Mouse (Mus musculus): ENCODE data around the gene Bloc1s4. TPM values are rescaled to one million over a fixed set of nuclear protein-coding genes. Genes with fewer than 3 reads are reported as not detected.

Gene Bloc1s4
- polyA plus RNA-seq, 1 experiment from 2014 or later = 26.1 TPM

GRCm38 (mm10) chr5:36776021-36776575, 27.6 kb upstream of the Bloc1s4 start:
- no peak overlapping the region for H3K27ac ChIP-seq
- H3K4me1 ChIP-seq (replicated peaks; ENCODE audit: control insufficient read depth, insufficient read depth, low read length) = no peaks in the 10 kb centered on the region
- no peak overlapping the region for H3K4me3 ChIP-seq (replicated peaks; ENCODE audit: low read length)
- no peak overlapping the region for H3K9ac ChIP-seq
- no peaks in the 10 kb centered on the region for H3K36me3 ChIP-seq (replicated peaks; ENCODE audit: control insufficient read depth, insufficient read depth)
- DNase-seq (ENCODE audit: low spot score) (no peak), ATAC-seq (ENCODE audit: low FRiP score) (no peak)
- WGBS = 32% methylated on average over 9 of the region's 9 CpGs
- H3K4me2 ChIP-seq (replicated peaks) = no peak overlapping the region
- 0 out of 2 replicates have a peak, but pooled peaks cover 4% of the 10 kb centered on the region for H3K9me3 ChIP-seq (ENCODE audit: control insufficient read depth, low read length)
- no peaks in the 10 kb centered on the region for H3K27me3 ChIP-seq (ENCODE audit: control insufficient read depth, insufficient read depth, low read length)

GRCm38 (mm10) chr5:36775317-36775716, 26.9 kb upstream of the Bloc1s4 start:
- DNase-seq (ENCODE audit: low spot score) = no peak
- 87% methylated on average over 2 of the region's 2 CpGs for WGBS
- no peaks in the 10 kb centered on the region for H3K4me1 ChIP-seq (replicated peaks; ENCODE audit: control insufficient read depth, insufficient read depth, low read length)
- no peak overlapping the region for H3K4me2 ChIP-seq (replicated peaks)
- no peaks in the 10 kb centered on the region for H3K27me3 ChIP-seq (ENCODE audit: control insufficient read depth, insufficient read depth, low read length)
- H3K9ac ChIP-seq = no peak overlapping the region
- H3K9me3 ChIP-seq (ENCODE audit: control insufficient read depth, low read length) = 0 out of 2 replicates have a peak, but pooled peaks cover under 1% of the 10 kb centered on the region
- H3K27ac ChIP-seq = no peak overlapping the region
- no peak overlapping the region for H3K4me3 ChIP-seq (replicated peaks; ENCODE audit: low read length)
- ATAC-seq (ENCODE audit: low FRiP score) = no peak
- no peaks in the 10 kb centered on the region for H3K36me3 ChIP-seq (replicated peaks; ENCODE audit: control insufficient read depth, insufficient read depth)

GRCm38 (mm10) chr5:36772586-36772985, 24.1 kb upstream of the Bloc1s4 start:
- no peaks in the 10 kb centered on the region for H3K9me3 ChIP-seq (ENCODE audit: control insufficient read depth, low read length)
- no peaks in the 10 kb centered on the region for H3K36me3 ChIP-seq (replicated peaks; ENCODE audit: control insufficient read depth, insufficient read depth)
- H3K27ac ChIP-seq = no peak overlapping the region
- 74% methylated on average over 5 of the region's 5 CpGs for WGBS
- no peak for ATAC-seq (ENCODE audit: low FRiP score)
- H3K4me3 ChIP-seq (replicated peaks; ENCODE audit: low read length) = no peak overlapping the region
- H3K9ac ChIP-seq = no peak overlapping the region
- no peaks in the 10 kb centered on the region for H3K27me3 ChIP-seq (ENCODE audit: control insufficient read depth, insufficient read depth, low read length)
- DNase-seq (ENCODE audit: low spot score) = no peak
- H3K4me1 ChIP-seq (replicated peaks; ENCODE audit: control insufficient read depth, insufficient read depth, low read length) = peaks cover 2% of the 10 kb centered on the region
- H3K4me2 ChIP-seq (replicated peaks) = no peak overlapping the region

- Histone ChIP-seq H3K4me3 (replicated peaks; ENCODE audit: low read length) (no peak overlapping the region), H3K27ac (no peak overlapping the region), H3K36me3 (replicated peaks; ENCODE audit: control insufficient read depth, insufficient read depth) (no peaks in the 10 kb centered on the region), H3K9me3 (ENCODE audit: control insufficient read depth, low read length) (no peaks in the 10 kb centered on the region), H3K27me3 (ENCODE audit: control insufficient read depth, insufficient read depth, low read length) (no peaks in the 10 kb centered on the region), H3K4me1 (replicated peaks; ENCODE audit: control insufficient read depth, insufficient read depth, low read length) (peaks cover 11% of the 10 kb centered on the region), H3K9ac (no peak overlapping the region), H3K4me2 (replicated peaks) (no peak overlapping the region)
- DNase-seq (ENCODE audit: low spot score) (no peak), ATAC-seq (ENCODE audit: low FRiP score) (no peak)
- WGBS = 64% methylated on average over 3 of the region's 3 CpGs
Observed at GRCm38 (mm10) chr5:36769603-36770002, 21.2 kb upstream of the Bloc1s4 start.

GRCm38 (mm10) chr5:36766958-36767703, 18.7 kb upstream of the Bloc1s4 start:
- H3K36me3 ChIP-seq (replicated peaks; ENCODE audit: control insufficient read depth, insufficient read depth) = no peaks in the 10 kb centered on the region
- no peak overlapping the region for H3K4me3 ChIP-seq (replicated peaks; ENCODE audit: low read length)
- ATAC-seq (ENCODE audit: low FRiP score) (peak; percentile 76; the same call in 1 of the 2 replicates), DNase-seq (ENCODE audit: low spot score) (peak; percentile 36)
- H3K27me3 ChIP-seq (ENCODE audit: control insufficient read depth, insufficient read depth, low read length) = no peaks in the 10 kb centered on the region
- H3K9ac ChIP-seq = no peak overlapping the region
- peaks cover 14% of the 10 kb centered on the region for H3K4me1 ChIP-seq (replicated peaks; ENCODE audit: control insufficient read depth, insufficient read depth, low read length)
- no peaks in the 10 kb centered on the region for H3K9me3 ChIP-seq (ENCODE audit: control insufficient read depth, low read length)
- H3K27ac ChIP-seq = peak overlapping the region; percentile 55
- no peak overlapping the region; the same call in 1 of the 2 replicates for H3K4me2 ChIP-seq (replicated peaks)
- whole genome bisulfite sequencing = 19% methylated on average over 10 of the region's 10 CpGs

GRCm38 (mm10) chr5:36759848-36760247, 11.4 kb upstream of the Bloc1s4 start:
- ATAC-seq (ENCODE audit: low FRiP score) (no peak), DNase-seq (ENCODE audit: low spot score) (no peak)
- no peaks in the 10 kb centered on the region; the same call in 1 of the 2 replicates for H3K27me3 ChIP-seq (ENCODE audit: control insufficient read depth, insufficient read depth, low read length)
- H3K4me2 ChIP-seq (replicated peaks) = no peak overlapping the region
- 0 out of 2 replicates have a peak, but pooled peaks cover 3% of the 10 kb centered on the region for H3K4me1 ChIP-seq (replicated peaks; ENCODE audit: control insufficient read depth, insufficient read depth, low read length)
- no peak overlapping the region for H3K4me3 ChIP-seq (replicated peaks; ENCODE audit: low read length)
- WGBS = 82% methylated on average over 4 of the region's 4 CpGs
- H3K27ac ChIP-seq = no peak overlapping the region
- H3K9me3 ChIP-seq (ENCODE audit: control insufficient read depth, low read length) = no peaks in the 10 kb centered on the region
- H3K36me3 ChIP-seq (replicated peaks; ENCODE audit: control insufficient read depth, insufficient read depth) = no peaks in the 10 kb centered on the region
- H3K9ac ChIP-seq = no peak overlapping the region

GRCm38 (mm10) chr5:36757033-36757432, 8.6 kb upstream of the Bloc1s4 start:
- no peaks in the 10 kb centered on the region for H3K36me3 ChIP-seq (replicated peaks; ENCODE audit: control insufficient read depth, insufficient read depth)
- 66% methylated on average over 5 of the region's 5 CpGs for WGBS
- no peaks in the 10 kb centered on the region for H3K9me3 ChIP-seq (ENCODE audit: control insufficient read depth, low read length)
- ATAC-seq (ENCODE audit: low FRiP score) (no peak), DNase-seq (ENCODE audit: low spot score) (no peak)
- no peak overlapping the region for H3K27ac ChIP-seq
- H3K9ac ChIP-seq = no peak overlapping the region
- peaks cover 3% of the 10 kb centered on the region; the same call in 1 of the 2 replicates for H3K27me3 ChIP-seq (ENCODE audit: control insufficient read depth, insufficient read depth, low read length)
- no peak overlapping the region for H3K4me2 ChIP-seq (replicated peaks)
- H3K4me1 ChIP-seq (replicated peaks; ENCODE audit: control insufficient read depth, insufficient read depth, low read length) = no peaks in the 10 kb centered on the region
- H3K4me3 ChIP-seq (replicated peaks; ENCODE audit: low read length) = no peak overlapping the region

- no peaks in the 10 kb centered on the region for H3K9me3 ChIP-seq (ENCODE audit: control insufficient read depth, low read length)
- ATAC-seq (ENCODE audit: low FRiP score) (no peak), DNase-seq (ENCODE audit: low spot score) (no peak)
- no peak overlapping the region for H3K4me3 ChIP-seq (replicated peaks; ENCODE audit: low read length)
- 76% methylated on average over 9 of the region's 9 CpGs for WGBS
- no peak overlapping the region for H3K27ac ChIP-seq
- no peaks in the 10 kb centered on the region for H3K36me3 ChIP-seq (replicated peaks; ENCODE audit: control insufficient read depth, insufficient read depth)
- H3K4me1 ChIP-seq (replicated peaks; ENCODE audit: control insufficient read depth, insufficient read depth, low read length) = peaks cover 23% of the 10 kb centered on the region
- H3K9ac ChIP-seq = no peak overlapping the region
- peaks cover 3% of the 10 kb centered on the region; the same call in 1 of the 2 replicates for H3K27me3 ChIP-seq (ENCODE audit: control insufficient read depth, insufficient read depth, low read length)
- H3K4me2 ChIP-seq (replicated peaks) = no peak overlapping the region
Observed at GRCm38 (mm10) chr5:36750119-36751078, 1.9 kb upstream of the Bloc1s4 start.
